Mouse (Mus musculus): Measurements from ENCODE around the gene Nfatc4.

DNA sequence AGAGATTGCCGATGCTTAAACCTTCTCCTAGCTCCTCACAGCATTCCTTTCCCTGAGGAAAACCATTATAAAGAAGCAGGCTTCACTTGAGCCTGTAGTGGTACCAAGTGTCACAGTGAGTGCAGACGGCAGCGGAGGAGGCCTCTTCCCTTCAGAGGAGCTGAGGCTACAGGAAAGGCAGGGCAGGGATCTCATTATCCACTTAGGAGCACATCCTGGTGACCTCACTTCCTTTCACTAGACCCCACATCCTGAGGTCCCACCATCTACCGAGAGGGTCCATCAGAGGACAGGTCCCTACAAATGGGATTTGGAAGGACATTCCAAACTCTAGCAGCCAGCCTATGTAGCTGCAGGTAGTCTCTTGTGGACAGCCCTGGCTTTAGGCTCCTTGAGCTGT is 34.6 kb downstream of the Nfatc4 start:
- TF ChIP-seq POLR2A (IDR thresholded peaks at IDR 0.05; ENCODE audit: insufficient read depth, low read depth, low read length) = no peak
- TF ChIP-seq CTCF (IDR thresholded peaks at IDR 0.05; ENCODE audit: insufficient read depth, low read depth, low read length) = no peak

All from olfactory bulb, adult 2 months (tissue).